In the genomic region with DNA sequence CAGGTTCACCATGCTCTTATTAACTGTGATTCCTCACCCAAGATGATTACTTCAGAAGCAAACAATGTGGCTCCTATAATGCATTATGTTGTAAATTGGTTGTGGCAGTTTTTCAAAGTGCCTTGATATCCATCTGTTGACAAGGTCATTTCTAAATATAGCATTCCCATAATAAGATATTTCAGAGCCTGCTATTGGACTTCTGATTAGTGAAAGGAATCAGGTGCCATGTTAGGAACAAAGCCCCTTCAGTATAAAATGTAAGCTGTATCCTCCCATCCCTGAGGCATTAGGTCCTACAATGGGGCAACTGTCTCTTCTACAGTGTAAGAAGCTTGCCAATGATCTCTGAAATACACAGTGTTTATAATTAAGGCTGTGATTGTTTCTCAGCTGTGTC, we compare ENCODE assay signal across 24 mouse cellular contexts.
A peak's percentile ranks its signal among the peaks of the same experiment; 100 is the strongest.
DNase-seq lines count a peak whose midpoint lies in the region; ATAC-seq and TF ChIP-seq lines count a peak whose summit lies in the region.
"Had no signal": no experiment of that assay in that cellular context is flagged by ENCODE, and none has a peak within 500 bp of the region (broad histone marks: within the 10 kb centered on the region; RNA-seq: fewer than 3 reads in every experiment).

No protein-coding gene starts in this region.

- TF ChIP-seq CTCF in left cerebral cortex, adult 2 months (IDR thresholded peaks at IDR 0.05) = no peak

- intact Hi-C loops in left cerebral cortex, adult 2 months (cut with DNase I) = no loop called here

- H3K9ac ChIP-seq in forebrain, embryonic 16.5 days (replicated peaks; ENCODE audit: low read depth, low read length) = no peak overlapping the region
- no peak overlapping the region for H3K9ac ChIP-seq in forebrain, embryonic 15.5 days (replicated peaks)
- H3K9ac ChIP-seq: embryonic facial prominence, embryonic 13.5 days; heart, embryonic 12.5 days; liver, embryonic 13.5 days; neural tube, embryonic 13.5 days; stomach, embryonic 15.5 days had no signal

- H3K4me2 ChIP-seq in forebrain, embryonic 16.5 days (ENCODE audit: low read length) = no peak overlapping the region
- no peak overlapping the region for H3K4me2 ChIP-seq in forebrain, embryonic 15.5 days (replicated peaks)
- H3K4me2 ChIP-seq: embryonic facial prominence, embryonic 13.5 days; heart, embryonic 12.5 days; liver, embryonic 13.5 days; neural tube, embryonic 13.5 days; stomach, embryonic 15.5 days had no signal

- peak; percentile 10 for DNase-seq in left cerebral cortex, adult 11 months (ENCODE audit: low spot score)
- no peak for DNase-seq in left cerebral cortex, adult 2 months (ENCODE audit: extremely low spot score in 1 of 2, low spot score in 2 of 2)
- DNase-seq in mesoderm, embryonic 11.5 days (ENCODE audit: low read depth, low spot score) = peak; percentile 1
- peak; percentile 46 for DNase-seq in telencephalon, adult 2 months (ENCODE audit: low read depth, low spot score)
- DNase-seq in urinary bladder, adult 18-20 months (ENCODE audit: low spot score in 2 of 2) = no peak
- DNase-seq: adrenal gland, postnatal 10 days; cerebellum, adult 9-11 months; gastrocnemius, postnatal 14 days; heart, adult 11 months; heart, postnatal 10 days; kidney, adult 11 months; kidney, postnatal 4 days; liver, embryonic 13.5 days; lung, adult 2 months; lung, postnatal 14 days; midbrain, embryonic 14.5 days; thymus, adult 18-20 months; thymus, postnatal 36 days had no signal

- no peaks in the 10 kb centered on the region for H3K36me3 ChIP-seq in forebrain, embryonic 16.5 days (ENCODE audit: control insufficient read depth, insufficient read depth)
- H3K36me3 ChIP-seq in forebrain, embryonic 15.5 days = no peaks in the 10 kb centered on the region
- H3K36me3 ChIP-seq: embryonic facial prominence, embryonic 13.5 days; heart, embryonic 12.5 days; liver, embryonic 13.5 days; neural tube, embryonic 13.5 days; stomach, embryonic 15.5 days had no signal

- H3K4me3 ChIP-seq in forebrain, embryonic 16.5 days (replicated peaks; ENCODE audit: low read length) = no peak overlapping the region
- no peak overlapping the region for H3K4me3 ChIP-seq in forebrain, embryonic 15.5 days
- H3K4me3 ChIP-seq in left cerebral cortex, adult 2 months = no peak overlapping the region
- H3K4me3 ChIP-seq: embryonic facial prominence, embryonic 13.5 days; heart, embryonic 12.5 days; liver, embryonic 13.5 days; neural tube, embryonic 13.5 days; stomach, embryonic 15.5 days had no signal

- 0 out of 2 replicates have a peak, but pooled peaks have one; percentile 43 for ATAC-seq in forebrain, embryonic 16.5 days
- ATAC-seq in forebrain, embryonic 15.5 days (replicated peaks) = no peak

- H3K27ac ChIP-seq in forebrain, embryonic 16.5 days (ENCODE audit: low read length) = no peak overlapping the region
- no peak overlapping the region for H3K27ac ChIP-seq in forebrain, embryonic 15.5 days (replicated peaks)
- no peak overlapping the region for H3K27ac ChIP-seq in left cerebral cortex, adult 2 months
- H3K27ac ChIP-seq: embryonic facial prominence, embryonic 13.5 days; liver, embryonic 13.5 days; neural tube, embryonic 13.5 days; stomach, embryonic 15.5 days had no signal

- no peaks in the 10 kb centered on the region for H3K4me1 ChIP-seq in forebrain, embryonic 16.5 days (replicated peaks; ENCODE audit: control insufficient read depth, insufficient read depth, low read length)
- H3K4me1 ChIP-seq in forebrain, embryonic 15.5 days = no peaks in the 10 kb centered on the region
- H3K4me1 ChIP-seq: embryonic facial prominence, embryonic 13.5 days; heart, embryonic 12.5 days; liver, embryonic 13.5 days; neural tube, embryonic 13.5 days; stomach, embryonic 15.5 days had no signal

- no peaks in the 10 kb centered on the region for H3K9me3 ChIP-seq in forebrain, embryonic 16.5 days (ENCODE audit: control insufficient read depth, low read length)
- no peaks in the 10 kb centered on the region for H3K9me3 ChIP-seq in forebrain, embryonic 15.5 days
- H3K9me3 ChIP-seq: embryonic facial prominence, embryonic 13.5 days; heart, embryonic 12.5 days; liver, embryonic 13.5 days; neural tube, embryonic 13.5 days; stomach, embryonic 15.5 days had no signal

- H3K27me3 ChIP-seq in forebrain, embryonic 16.5 days (replicated peaks; ENCODE audit: control insufficient read depth, insufficient read depth, low read length) = no peaks in the 10 kb centered on the region
- H3K27me3 ChIP-seq in forebrain, embryonic 15.5 days = no peaks in the 10 kb centered on the region
- H3K27me3 ChIP-seq: embryonic facial prominence, embryonic 13.5 days; heart, embryonic 12.5 days; liver, embryonic 13.5 days; neural tube, embryonic 13.5 days; stomach, embryonic 15.5 days had no signal

Comparison
In these comparisons a context has a peak if more than half of its experiments do, and no peak if none do; other contexts are left out.
1. DNase-seq: peak in left cerebral cortex, adult 11 months (single experiment), mesoderm, embryonic 11.5 days (single experiment) and telencephalon, adult 2 months (single experiment); none in left cerebral cortex, adult 2 months (0 of 2) and urinary bladder, adult 18-20 months (0 of 2).